In genomic region chr19:46003371-46004226, GRCm38 (mm10) we compare ENCODE assay signal across 7 mouse cellular contexts. TPM values are rescaled to one million over a fixed set of nuclear protein-coding genes. Genes with fewer than 3 reads are reported as not detected.
DNase-seq lines count a peak whose midpoint lies in the region; ATAC-seq lines count a peak whose summit lies in the region.

Gene Hps6, plus strand, starts transcription at chr19:46003508.

- no peaks in the 10 kb centered on the region for H3K36me3 ChIP-seq in midbrain, embryonic 11.5 days (ENCODE audit: control insufficient read depth, insufficient read depth, low read length)

- peak within 1 kb of the TSS; percentile 99 for H3K4me2 ChIP-seq in midbrain, embryonic 11.5 days

- intact Hi-C loops in left cerebral cortex, postnatal 4 days (cut with DNase I) = no loop called here

- ATAC-seq in midbrain, embryonic 11.5 days (ENCODE audit: low FRiP score) = peak; percentile 81

- WGBS in midbrain, embryonic 11.5 days = 2% methylated on average over 70 of the region's 70 CpGs

- H3K9ac ChIP-seq in midbrain, embryonic 11.5 days (ENCODE audit: low read length) = peak within 1 kb of the TSS; percentile 69

- no peak within 1 kb of the TSS for H3K27ac ChIP-seq in midbrain, embryonic 11.5 days (ENCODE audit: low read depth, low read length)

- peaks cover 6% of the 10 kb centered on the region for H3K4me1 ChIP-seq in midbrain, embryonic 11.5 days (ENCODE audit: control insufficient read depth, insufficient read depth, low read length)

- peak; percentile 91 for DNase-seq in adrenal gland, adult 8-10 months
- peak; percentile 77 for DNase-seq in embryo, embryonic 9.5 days (ENCODE audit: extremely low spot score)
- DNase-seq in heart, adult 11 months = peak; percentile 99
- peak; percentile 91 for DNase-seq in kidney, adult 11 months
- peak; percentile 58 for DNase-seq in left cerebral cortex, postnatal 4 days
- peak; percentile 94 for DNase-seq in midbrain, embryonic 11.5 days (ENCODE audit: low spot score, missing footprints)
- peak; percentile 80 for DNase-seq in skeletal muscle tissue, adult 2 months (ENCODE audit: low read depth, low spot score)

- H3K4me3 ChIP-seq in midbrain, embryonic 11.5 days (ENCODE audit: low read depth, low read length) = peak within 1 kb of the TSS; percentile 51

- H3K9me3 ChIP-seq in midbrain, embryonic 11.5 days (ENCODE audit: control insufficient read depth, low read length) = no peaks in the 10 kb centered on the region

- H3K27me3 ChIP-seq in midbrain, embryonic 11.5 days (ENCODE audit: control insufficient read depth, insufficient read depth, low read length) = peaks cover 11% of the 10 kb centered on the region

RNA-seq across cellular contexts. Expression of gene Hps6, which starts in this region (rescaled TPM):
- 10 to 100 TPM; 13.0 to 25.3 (median 19.9) TPM for total RNA-seq in adrenal gland, adult 8-10 months (2022)
- 1 to 10 TPM; 4.3 to 4.5 TPM for total RNA-seq in left cerebral cortex, postnatal 4 days (2021)
- 1.0 and 1.4 TPM in 2 replicates for polyA plus RNA-seq in midbrain, embryonic 11.5 days (2014; fragmentation: Nextera tagmentation; extraction: Ambion mirVana)
